Mouse (Mus musculus) layer of hippocampus, postnatal 36 days (tissue): Measurements from ENCODE around the gene Iqschfp. TPM values are rescaled to one million over a fixed set of nuclear protein-coding genes. Genes with fewer than 3 reads are reported as not detected.

Experiments used
- DNase-seq, 2 experiments: peaks; one replicate each; pipeline ENCODE4 v3.0.0; 2022
- total RNA-seq, 2 experiments: library from RNA; stranded (reverse); gene quantifications; 2 replicates each; pipeline ENCODE4 v1.2.3; 2021

Gene Iqschfp
- 10 to 100 TPM; 12.1 to 14.3 TPM for total RNA-seq

DNA sequence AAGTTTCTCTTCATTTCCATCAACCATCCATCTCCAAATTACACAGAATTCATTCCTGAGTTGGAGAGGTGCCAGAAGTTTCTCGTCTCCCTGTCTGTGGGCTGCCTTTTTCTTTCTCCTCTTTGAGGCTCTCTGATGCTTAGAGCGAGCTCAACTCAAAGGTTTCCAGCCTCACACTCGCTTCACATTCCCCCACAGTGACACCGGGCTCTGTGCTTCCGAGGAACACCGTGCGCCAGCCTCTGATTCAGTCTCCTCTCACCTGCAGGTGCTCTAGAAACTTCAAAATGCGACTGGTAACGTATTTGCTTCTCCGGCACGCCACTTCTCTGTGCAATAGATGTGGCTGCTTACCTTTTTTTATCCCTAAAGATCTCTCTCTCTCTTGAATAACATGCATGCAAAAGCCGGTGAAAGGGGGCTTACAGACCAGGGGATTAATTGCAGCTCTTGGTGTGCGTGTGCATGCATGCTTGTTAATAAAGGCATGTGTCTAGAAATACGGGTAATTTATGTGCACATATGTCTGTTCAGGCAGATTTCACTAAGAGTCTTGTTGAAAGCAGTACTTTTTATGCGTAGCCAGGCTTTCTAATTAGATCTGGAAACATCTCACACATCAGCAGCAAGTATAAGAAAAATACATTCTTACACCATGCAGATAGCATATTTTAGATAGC lies at the start of gene Iqschfp, which contains the start of gene Iqcj:
Gene Iqschfp, plus strand, starts transcription at position 207 of the 680 bp plus-strand sequence.
Gene Iqcj, plus strand, starts transcription at position 195 of the 680 bp plus-strand sequence.
- DNase-seq: peak; percentile 30 to 36

DNA sequence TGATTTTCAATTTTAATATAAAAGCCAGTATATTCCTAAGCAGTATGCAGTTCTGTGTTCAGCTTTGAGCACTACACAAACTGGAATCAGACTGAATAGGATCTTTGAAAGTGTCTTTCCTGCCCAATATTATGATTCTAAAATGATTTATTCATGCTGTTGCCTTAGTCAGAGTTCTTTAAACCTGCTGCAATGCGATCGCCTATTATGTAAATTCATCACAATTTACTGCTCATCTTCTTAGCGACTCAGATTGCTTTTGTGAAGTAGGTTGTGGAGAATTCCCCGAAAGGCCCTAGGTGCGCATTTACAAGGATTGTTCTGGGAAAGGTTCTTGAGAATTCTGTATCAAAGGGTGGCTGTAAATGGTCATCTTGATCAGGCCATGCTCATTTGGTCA lies 39.6 kb upstream of the Iqschfp start:
- no peak for DNase-seq

DNA sequence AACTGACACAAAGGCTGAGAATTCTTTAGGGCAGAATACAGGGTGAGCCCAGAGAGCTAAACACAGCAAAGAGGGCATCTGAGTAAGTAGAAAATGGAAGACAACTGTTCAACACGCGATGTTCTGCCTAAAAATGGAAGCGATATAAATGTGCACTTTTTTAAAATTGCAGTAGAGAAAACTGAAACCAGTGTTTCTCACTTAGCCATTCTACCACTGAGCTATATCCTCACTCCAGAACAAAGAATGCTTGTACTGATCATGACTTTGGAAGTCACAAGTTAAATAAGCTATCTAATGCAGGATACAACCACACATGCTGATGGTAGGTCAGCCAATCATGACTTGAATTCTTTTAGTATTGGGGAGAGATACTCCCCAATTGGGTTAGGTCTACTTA lies 30.5 kb upstream of the Iqschfp start:
- DNase-seq: no peak

DNA sequence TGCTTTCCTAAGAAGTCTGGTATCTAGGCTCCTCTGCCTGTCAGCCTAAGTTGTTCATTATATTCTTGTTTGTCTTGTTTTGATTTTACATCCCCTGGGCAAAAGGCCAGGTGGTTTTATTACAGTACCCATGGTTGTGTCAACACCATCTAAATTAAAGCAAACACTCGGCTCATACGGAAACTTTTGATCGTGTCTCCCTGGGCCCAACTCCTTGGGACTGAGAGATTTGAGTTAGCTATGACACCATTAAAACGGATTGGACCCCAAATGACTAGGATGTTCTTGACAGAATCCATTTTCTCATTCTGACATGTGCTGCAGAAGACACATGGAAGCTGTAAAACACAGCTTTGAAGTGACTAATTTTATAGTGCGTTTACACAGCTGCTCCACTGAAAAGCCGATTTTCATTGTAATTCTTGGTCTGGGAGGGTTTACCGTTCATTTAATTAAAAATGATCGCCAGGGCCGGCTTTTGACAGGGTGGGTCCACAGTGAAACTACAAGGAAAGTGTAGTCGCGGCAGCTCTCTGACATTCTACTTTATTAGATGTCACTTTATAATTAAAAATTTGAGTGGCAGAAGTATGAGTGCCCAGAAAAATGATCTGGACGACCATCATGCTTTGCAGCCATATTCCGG lies 24.5 kb upstream of the Iqschfp start:
- no peak for DNase-seq

DNA sequence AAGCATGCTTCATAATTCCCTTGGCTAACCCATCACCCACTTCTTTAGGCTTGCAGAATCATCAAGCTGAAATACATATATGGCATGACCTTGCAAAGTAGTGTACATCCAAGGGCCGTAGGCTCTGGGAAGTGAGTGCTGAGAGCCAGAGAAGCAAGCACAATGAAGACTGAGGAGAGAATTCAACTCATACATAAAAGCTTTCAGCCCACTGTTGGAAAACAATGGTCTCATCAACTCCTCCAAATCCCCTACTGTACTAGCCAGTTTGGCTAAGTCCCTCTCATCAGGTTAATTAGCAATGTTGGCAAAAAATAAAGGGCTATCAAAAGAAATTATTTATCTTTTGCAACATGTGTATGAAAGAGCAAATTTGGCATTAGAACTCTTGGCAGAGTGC lies 22.6 kb upstream of the Iqschfp start:
- no peak for DNase-seq

DNA sequence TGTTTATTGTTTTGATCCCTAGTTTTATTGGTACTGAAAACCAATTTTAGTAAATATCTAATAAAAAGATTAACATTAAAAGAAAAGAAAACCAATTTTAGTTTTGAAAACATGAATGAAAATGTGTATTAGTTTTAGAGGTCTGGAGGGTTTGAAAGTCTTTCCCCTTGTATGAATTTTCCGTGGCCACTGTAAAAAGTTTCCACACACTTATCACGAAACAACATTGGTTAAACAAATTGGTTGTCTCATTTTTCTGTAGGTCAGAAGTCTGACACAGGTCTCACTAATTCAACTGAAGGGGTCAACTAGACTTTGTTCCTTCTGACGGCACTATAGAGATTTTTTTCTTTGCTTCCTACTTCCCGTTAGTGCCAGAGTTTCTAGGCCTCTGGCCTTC lies 14.8 kb upstream of the Iqschfp start:
- no peak for DNase-seq

DNA sequence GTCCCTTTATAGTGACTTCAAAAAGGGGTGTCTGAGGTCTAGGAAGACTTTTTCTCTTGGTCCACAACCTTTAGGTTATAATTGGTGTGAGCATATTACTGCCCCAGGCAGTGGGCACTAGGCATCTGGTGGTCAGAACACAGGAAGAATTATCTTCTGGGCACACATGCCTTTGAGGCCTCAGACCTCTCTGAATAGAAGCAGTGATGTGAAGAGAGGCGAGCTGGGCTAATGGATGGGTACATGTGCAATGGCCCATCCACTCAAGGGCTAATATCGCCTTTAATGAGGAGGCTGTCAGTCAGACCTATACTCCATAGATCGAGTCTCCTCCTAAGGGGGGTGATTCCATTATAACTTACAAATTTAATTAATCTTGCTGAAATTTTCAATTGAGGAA lies 7.7 kb upstream of the Iqschfp start:
- no peak for DNase-seq

DNA sequence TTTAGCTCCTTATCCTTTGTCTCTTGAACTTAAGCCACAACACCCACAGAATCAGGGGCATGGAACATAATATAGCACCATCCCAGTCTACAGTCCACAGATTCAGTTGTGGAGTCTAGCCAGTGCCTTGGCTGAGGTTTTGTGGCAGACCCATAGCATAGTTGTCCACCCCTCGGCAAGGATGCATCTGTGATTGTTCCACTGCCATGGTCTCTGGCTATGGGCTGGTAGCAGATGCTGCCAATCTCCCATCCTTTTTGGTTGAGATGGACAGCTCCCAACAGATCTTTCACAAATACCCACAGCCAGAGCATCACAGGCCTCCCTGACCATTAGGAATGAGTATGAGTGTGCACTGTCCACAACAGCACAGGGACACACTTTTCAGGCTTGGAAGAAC lies 5.9 kb upstream of the Iqschfp start:
- no peak for DNase-seq

DNA sequence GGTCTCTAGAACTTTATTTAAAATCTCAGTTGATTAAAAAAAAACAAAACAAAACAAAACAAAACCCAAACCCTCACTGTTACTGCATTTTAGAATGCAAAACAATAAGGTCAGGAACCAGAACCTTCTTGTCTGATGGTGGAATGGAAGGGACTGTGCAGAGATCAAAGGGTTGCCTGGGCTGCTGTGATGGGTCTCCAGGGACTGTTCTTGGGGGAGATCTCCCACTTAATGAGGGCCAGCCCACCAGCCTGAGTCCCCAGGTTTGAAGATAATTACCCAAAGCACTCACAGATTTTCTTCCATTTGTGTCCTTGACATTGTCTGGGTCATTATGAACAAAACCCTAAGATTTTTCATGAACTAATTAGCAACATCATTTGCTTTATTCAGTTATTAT lies 4.8 kb upstream of the Iqschfp start:
- DNase-seq: no peak

DNA sequence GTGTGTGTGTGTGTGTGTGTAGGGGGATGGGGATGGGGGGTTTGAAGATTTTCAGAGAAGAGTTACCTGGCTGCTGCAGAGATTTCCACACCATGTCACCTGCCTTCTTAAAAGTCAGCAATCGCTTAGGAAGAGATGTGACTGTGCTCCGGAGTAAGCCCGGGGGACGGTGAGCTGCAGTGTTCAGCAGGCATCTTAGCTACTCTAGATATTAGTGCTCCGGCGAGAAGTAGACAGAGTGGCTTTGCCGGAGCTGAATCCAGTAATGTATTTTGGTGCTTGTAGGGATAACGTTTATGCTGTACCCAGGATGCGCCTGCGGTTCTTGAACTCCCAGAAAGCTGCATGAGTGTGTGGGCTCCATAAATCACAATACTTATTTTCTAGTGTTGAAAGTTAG lies 736 bp downstream of the Iqschfp start:
- DNase-seq: peak; percentile 19 to 23

DNA sequence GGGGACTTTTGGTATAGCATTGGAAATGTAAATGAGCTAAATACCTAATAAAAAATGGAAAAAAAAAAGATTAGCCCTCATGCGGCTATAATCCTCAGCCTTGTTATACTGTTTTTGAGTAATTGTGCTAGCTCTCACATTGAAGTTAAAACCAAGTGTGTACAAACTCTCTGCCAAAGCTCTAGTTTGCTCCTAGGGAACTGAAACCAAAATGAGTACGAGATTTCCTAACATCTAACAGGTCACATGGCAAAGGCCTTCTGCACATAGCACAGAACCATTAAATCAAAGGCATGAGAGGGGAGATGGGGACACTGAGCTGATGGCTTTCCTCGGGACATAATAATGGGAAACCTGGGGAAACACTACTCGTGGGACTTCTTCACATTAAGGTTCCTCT lies 10.5 kb downstream of the Iqschfp start:
- DNase-seq: no peak

DNA sequence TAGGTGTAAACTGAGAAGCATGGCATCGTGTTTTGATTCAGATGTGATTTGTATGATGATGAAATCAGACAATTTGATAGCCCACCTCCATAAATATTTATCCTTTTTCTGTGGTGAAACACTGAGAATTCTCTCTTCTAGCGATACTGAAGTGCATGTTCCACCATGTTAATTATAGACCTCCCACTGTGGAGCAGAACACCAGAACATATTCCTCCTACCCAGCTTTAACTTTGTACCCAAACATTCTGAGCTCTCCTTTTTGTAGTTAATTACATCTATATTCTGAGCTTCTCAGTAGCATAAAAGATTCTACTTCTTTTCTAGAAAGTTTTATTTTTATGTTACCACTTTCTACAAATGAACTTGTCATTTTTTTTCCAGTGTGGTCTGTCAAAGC lies 16.6 kb downstream of the Iqschfp start:
- no peak for DNase-seq

DNA sequence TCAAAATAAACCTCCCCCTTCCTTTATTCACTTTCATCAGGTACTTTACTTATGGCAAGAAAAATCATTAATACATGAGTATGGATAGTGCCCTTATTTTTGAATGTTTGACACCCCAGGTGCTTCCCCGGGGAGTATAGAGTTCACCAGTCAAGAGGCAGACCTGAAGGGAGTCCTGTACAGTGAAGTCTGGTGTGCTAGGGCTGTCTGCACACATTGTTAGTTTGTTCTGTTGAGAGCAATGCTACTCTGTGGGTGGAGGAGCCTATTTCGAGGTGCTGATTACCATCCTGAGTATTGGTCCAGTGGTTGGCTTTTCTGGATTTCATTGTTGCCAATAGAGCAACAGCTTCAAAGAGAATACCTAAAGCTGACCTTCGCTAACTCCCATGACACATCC lies 26.1 kb downstream of the Iqschfp start:
- no peak for DNase-seq

DNA sequence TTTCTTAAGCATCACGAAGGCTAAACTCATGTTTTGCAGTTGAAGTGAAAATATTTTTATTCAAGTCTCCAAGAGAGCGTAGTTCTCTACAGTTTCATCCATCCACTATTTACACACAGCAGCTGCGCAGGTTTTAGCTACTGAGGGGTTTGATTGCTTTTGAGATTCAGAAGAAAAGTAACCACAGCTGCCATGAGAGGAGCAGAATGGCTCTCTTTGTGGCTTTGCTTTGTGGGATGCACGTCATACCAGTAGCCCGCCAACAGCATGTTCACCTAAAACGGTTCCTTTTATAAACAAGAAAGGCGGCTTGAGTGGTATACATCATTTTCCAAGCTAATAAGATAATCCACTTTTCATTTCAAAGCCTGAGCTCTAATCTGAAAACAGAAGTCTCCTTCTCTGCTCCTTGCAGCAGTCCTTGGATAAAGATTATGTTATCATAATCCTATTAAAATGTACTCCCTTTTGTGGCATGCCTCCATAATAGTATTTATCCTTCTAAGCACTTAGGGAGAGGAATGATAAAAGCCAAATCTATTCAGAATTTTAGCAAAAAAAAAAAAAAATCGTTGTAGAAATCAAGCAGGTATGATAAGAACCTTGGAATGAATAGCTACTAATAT lies 26.7 kb downstream of the Iqschfp start:
- no peak for DNase-seq

DNA sequence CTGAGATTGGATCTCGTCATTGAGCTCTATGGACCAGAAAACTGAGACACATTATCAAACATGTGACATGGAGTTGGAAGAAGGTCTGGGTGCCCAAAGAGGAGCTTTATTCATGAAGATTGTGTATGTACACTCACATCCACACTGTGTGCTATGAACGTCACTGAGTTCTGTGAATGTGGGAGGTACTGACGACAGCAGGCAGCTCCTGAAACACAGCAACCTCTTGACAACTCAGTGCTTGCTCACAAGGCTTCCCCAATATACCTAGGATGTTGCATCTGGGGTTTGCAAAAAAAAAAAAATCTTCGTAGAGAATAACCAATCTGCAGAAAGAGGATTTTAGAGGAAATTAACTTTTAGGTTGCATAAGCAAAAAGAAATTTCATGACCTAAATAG lies 31.1 kb downstream of the Iqschfp start:
- DNase-seq: no peak

DNA sequence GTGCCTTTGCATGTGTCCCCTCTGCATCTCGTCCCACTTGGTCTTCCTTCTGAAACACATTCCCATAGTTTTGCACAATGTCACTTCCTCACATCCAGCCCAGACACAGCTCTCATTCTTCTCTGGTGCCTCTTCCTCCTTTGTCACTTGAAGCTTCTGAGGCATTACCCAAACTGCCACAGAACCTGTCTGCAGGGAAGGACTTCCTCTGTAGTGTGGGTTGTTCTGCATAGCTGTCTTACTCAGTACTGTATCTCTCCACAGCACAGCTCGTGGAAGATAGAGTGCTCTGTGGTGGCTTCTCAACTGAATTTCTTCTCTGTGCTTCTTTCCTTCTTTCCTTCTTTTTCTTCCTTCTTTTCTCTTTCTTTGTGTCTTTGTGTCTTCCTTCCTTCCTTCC lies 33.4 kb downstream of the Iqschfp start:
- no peak for DNase-seq

DNA sequence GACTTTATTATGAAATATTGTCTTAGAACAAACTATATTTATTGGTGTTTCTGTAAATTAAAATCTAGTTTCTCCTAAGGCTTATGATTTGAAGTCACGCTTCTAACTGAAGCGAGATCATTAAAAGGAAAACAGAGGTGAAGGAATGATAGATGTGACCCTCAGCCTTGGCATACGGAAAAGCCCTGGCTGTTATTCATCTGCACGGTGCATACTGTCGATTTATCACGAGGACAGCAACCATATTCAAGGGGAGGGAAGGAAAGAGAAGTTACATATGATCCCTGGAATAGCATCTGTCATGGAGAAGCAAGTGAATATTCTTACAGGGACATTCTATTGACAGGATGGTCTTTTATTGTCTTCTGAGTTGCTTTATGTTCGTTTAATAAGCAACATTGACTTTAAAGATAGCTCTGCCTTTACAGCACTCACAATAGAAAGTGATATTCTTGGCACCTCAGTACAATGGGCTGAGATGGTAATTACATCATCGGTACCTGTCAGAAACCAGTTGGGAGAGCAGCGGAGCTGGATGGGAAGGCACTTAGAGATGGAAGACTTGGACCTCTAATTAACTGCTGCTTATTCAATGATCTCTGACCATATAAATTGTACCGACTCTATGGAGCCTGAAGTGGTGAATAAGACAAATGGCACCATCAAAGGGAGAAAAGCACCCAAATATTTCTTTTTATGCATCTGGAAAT lies 38.5 kb downstream of the Iqschfp start:
- no peak for DNase-seq

DNA sequence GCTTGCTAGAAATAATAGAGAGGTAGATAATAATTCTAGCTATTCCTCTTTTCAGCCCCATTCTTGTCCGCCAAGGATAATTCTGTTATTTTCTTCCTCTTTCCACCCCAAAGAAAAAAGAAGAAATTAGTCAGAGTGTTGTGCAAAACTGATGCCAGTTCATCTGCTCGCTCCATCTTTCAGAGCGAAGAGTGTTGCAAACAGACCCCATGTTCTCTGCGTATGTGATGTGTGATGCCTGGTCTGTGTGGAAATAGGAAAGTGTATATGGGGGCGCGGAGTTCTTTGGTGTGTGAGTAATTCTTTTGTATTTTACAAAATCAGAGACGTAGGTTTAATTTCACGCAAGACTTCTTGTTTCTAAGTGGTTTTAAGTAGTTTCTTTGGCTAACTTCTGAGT lies 39.1 kb downstream of the Iqschfp start:
- DNase-seq: peak; percentile 15 to 33

DNA sequence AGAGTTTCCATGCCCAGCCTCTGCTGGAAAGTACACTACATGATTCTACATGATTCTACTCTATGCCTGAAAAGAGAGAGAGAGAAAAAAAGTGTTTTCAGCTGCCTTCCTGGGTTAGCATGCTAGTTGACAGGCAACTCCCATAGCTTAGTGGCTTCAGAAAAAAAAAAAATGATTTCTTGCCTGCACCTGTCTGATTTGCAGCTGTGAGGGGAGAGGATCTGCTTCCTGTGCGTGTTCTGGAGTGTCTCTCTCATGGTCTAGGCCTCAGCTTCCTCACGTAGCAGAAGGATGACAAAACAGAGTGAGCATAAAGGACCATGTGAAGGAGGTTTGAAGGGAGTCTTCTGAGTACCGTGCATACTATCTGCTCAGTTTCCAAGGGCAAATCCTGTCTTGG lies 39.9 kb downstream of the Iqschfp start:
- no peak for DNase-seq

DNA sequence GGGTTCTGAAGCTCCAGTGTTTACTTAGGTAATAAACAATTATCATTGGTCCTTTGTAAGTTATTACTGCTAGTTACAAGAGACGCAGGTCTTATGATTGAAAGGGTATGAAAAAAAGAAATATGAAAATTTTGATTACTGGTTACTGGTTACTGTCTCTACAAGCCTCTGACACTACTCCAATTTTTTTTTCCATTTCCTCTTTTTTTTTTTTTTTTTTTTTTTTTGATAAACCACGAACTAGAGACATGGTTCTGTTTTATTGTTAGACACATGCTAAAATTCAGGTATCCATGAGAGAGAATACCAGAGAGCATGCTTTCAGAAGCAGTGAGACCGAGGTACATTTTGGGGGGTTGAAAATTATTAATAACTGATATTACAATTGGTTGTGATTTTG lies 43.8 kb downstream of the Iqschfp start:
- DNase-seq: no peak

DNA sequence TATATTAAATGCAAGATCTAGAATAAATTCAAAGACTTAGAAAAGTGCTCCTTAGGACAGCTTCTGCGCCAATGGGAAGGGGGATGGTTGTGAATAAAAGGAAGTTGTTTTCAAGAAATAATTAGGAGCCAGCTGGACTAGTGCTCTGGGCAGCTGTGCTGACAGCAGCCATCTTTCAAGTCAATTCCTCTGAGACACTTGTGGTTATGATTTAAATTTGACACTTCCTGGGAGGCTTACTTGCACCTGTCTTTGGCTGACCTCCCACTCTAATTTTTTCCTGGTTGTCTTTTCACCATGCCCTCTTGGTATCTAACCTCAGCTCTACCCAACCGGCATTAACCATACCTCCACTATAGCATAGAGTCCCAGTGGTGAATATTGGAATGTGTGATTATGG lies 55.0 kb downstream of the Iqschfp start:
- DNase-seq: no peak

DNA sequence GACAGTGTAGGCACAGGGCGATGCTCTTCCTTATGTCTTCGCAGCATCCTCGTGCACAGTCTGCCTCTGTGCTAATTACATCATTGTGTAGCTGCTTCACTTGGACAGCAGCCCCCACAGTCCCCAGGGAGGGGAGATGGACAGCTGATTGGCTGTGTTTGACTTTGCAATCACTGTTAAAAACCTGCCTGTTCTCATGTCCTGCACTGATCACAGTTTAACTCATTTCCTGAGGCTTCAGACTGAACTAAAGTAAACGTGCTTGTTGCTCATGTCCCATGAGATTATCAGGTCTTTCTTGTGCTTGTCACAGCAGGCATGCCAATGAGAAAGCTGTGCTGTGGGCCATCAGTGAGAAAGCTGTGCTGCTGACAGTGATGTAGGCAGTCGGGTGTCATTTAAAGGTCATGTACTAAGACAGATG lies 60.5 kb downstream of the Iqschfp start:
- peak in 1 of 2 experiments; percentile 9 for DNase-seq

DNA sequence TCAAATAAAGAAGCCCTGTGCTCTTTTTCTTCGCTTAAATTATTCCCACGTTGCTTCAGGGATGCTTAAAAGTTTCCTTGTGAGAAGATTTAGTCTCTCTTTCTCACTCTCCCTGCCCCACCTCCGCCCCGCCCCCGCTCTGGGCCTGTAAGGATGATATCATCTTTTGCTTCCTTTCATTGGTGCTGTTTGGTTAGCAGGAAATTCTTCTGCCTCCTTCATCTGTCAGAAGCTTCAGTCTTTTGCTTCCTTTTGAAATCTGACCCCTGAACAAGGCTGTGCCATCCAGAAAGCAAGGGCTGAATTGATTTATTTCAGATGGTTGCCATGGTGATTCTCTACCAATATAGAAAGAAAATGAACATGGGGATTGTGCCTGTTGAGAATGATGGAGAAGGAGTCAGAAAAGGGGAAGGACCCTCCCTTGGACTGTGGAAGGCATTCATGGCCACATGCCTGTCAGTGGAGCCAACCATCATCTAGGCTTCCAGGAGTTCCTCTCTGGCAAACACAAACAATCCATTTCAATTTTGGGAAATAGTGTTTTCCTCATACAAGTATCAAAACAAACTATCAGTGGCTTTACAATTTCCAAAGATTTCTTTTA lies 62.5 kb downstream of the Iqschfp start:
- DNase-seq: peak; percentile 35 to 37
